Mouse (Mus musculus) liver, adult 2 months (tissue): Measurements from ENCODE around the gene Igsf3. TPM values are rescaled to one million over a fixed set of nuclear protein-coding genes. Genes with fewer than 3 reads are reported as not detected.
"Not testable (repeated sequence)": the region's sequence is repeated elsewhere in the genome, so short reads cannot be mapped to it uniquely, and the experiment has no call there.

Experiments
- DNase-seq: peaks from one replicate; pipeline ENCODE4 v3.0.0-alpha.2; 2011; ENCODE audit warnings: low read depth, low spot score; ENCODE audit errors: extremely low read depth
- H3K27ac ChIP-seq: fragments of 200-500 bp; replicated peaks from 2 replicates; pipeline ENCODE4 v1.5.1; 2012; ENCODE audit warnings: low read depth, mild to moderate bottlenecking, control low read depth, inconsistent platforms, low read length; ENCODE audit not compliant: insufficient read depth
- H3K27me3 ChIP-seq: fragments of 200-500 bp; 2 replicates; pipeline ENCODE4 v1.6.1; 2012; ENCODE audit warnings: mild to moderate bottlenecking, moderate library complexity, low read length, inconsistent platforms; ENCODE audit not compliant: control insufficient read depth, insufficient read depth
- H3K36me3 ChIP-seq: fragments of 200-500 bp; 2 replicates; pipeline ENCODE4 v1.6.1; 2012; ENCODE audit warnings: low read length, inconsistent platforms; ENCODE audit not compliant: control insufficient read depth, insufficient read depth
- H3K4me1 ChIP-seq: fragments of 200-500 bp; 2 replicates; pipeline ENCODE4 v1.6.1; 2011; ENCODE audit warnings: low read length; ENCODE audit not compliant: control insufficient read depth, insufficient read depth
- H3K4me3 ChIP-seq: fragments of 200-500 bp; 2 replicates; pipeline ENCODE4 v1.5.1; 2011; ENCODE audit warnings: low read depth, mild to moderate bottlenecking, control low read depth, low read length, moderate library complexity; ENCODE audit not compliant: insufficient read depth
- H3K79me2 ChIP-seq: fragments of 200-500 bp; 2 replicates; pipeline ENCODE4 v1.6.1; 2012; ENCODE audit warnings: inconsistent platforms, mild to moderate bottlenecking, low read length, moderate library complexity; ENCODE audit not compliant: control insufficient read depth, insufficient read depth
- H3K9ac ChIP-seq: fragments of 200-500 bp; 2 replicates; pipeline ENCODE4 v1.6.1; 2012; ENCODE audit warnings: low read depth, mild to moderate bottlenecking, control low read depth, inconsistent platforms, low read length
- CTCF ChIP-seq: fragments of 200-500 bp; IDR thresholded peaks from 2 replicates; pipeline ENCODE4 v1.5.1; 2011; ENCODE audit warnings: low read depth, low read length, control low read depth
- POLR2A ChIP-seq: fragments of 200-500 bp; IDR thresholded peaks from 2 replicates; pipeline ENCODE4 v1.6.1; 2011; ENCODE audit warnings: low read length, control low read depth; ENCODE audit not compliant: insufficient read depth; ENCODE audit errors: extremely low read depth
- WGBS: fragments of 180-500 bp; shearing (Covaris S2); methylation state at CpG from one replicate; pipeline ENCODE4 v1.1.7; 2018; 5-methylcytosine and 5-hydroxymethylcytosine counted together
- polyA plus RNA-seq: library from polyadenylated mRNA; depleted of rRNA; stranded (reverse); fragments of >200 nt; gene quantifications from 2 replicates; pipeline ENCODE4 v1.2.3, GENCODE M21; 2012
- total RNA-seq: library from RNA; depleted of rRNA; stranded (reverse); fragments of >200 nt; gene quantifications from 2 replicates; pipeline ENCODE4 v1.2.3, GENCODE M21; 2014

Igsf3 gene
- total and polyA plus RNA-seq, 2 experiments = 0.24 to 0.37 TPM

GRCm38 (mm10) chr3:101410745-101411144 lies 33.9 kb downstream of the Igsf3 start:
- Histone ChIP-seq H3K27me3 (0 out of 2 replicates have a peak, but pooled peaks cover 2% of the 10 kb centered on the region), H3K36me3 (no peaks in the 10 kb centered on the region), H3K4me1 (no peaks in the 10 kb centered on the region), H3K9ac (no peak overlapping the region), H3K4me3 (no peak overlapping the region), H3K79me2 (no peaks in the 10 kb centered on the region), H3K27ac (no peak overlapping the region)
- no peak for TF ChIP-seq POLR2A
- no peak for TF ChIP-seq CTCF
- 52% methylated on average over 3 of the region's 3 CpGs for WGBS
- DNase-seq = no peak

- H3K79me2 ChIP-seq = no peaks in the 10 kb centered on the region
- H3K27me3 ChIP-seq = 0 out of 2 replicates have a peak, but pooled peaks cover 2% of the 10 kb centered on the region
- no peak overlapping the region for H3K27ac ChIP-seq
- H3K4me1 ChIP-seq = no peaks in the 10 kb centered on the region
- no peak overlapping the region for H3K4me3 ChIP-seq
- H3K9ac ChIP-seq = no peak overlapping the region
- DNase-seq = no peak
- TF ChIP-seq CTCF (no peak), POLR2A (no peak)
- 77% methylated on average over 3 of the region's 3 CpGs for WGBS
- no peaks in the 10 kb centered on the region for H3K36me3 ChIP-seq
Measured at GRCm38 (mm10) chr3:101411626-101412025, 34.7 kb downstream of the Igsf3 start.

- no peak overlapping the region for H3K4me3 ChIP-seq
- 0 out of 2 replicates have a peak, but pooled peaks cover 2% of the 10 kb centered on the region for H3K27me3 ChIP-seq
- no peak overlapping the region for H3K27ac ChIP-seq
- no peak for TF ChIP-seq CTCF
- no peak for TF ChIP-seq POLR2A
- no peaks in the 10 kb centered on the region for H3K4me1 ChIP-seq
- no peak overlapping the region for H3K9ac ChIP-seq
- no peaks in the 10 kb centered on the region for H3K36me3 ChIP-seq
- WGBS = 68% methylated on average over 6 of the region's 6 CpGs
- H3K79me2 ChIP-seq = no peaks in the 10 kb centered on the region
- DNase-seq = no peak
Measured at GRCm38 (mm10) chr3:101412115-101412514, 35.2 kb downstream of the Igsf3 start.

- H3K79me2 ChIP-seq, H3K27me3 ChIP-seq, DNase-seq, H3K27ac ChIP-seq, H3K36me3 ChIP-seq, H3K4me3 ChIP-seq, H3K4me1 ChIP-seq, H3K9ac ChIP-seq: not testable (repeated sequence)
- WGBS = 81% methylated on average over 5 of the region's 5 CpGs
Measured at GRCm38 (mm10) chr3:101413013-101413412, 36.1 kb downstream of the Igsf3 start.

DNA sequence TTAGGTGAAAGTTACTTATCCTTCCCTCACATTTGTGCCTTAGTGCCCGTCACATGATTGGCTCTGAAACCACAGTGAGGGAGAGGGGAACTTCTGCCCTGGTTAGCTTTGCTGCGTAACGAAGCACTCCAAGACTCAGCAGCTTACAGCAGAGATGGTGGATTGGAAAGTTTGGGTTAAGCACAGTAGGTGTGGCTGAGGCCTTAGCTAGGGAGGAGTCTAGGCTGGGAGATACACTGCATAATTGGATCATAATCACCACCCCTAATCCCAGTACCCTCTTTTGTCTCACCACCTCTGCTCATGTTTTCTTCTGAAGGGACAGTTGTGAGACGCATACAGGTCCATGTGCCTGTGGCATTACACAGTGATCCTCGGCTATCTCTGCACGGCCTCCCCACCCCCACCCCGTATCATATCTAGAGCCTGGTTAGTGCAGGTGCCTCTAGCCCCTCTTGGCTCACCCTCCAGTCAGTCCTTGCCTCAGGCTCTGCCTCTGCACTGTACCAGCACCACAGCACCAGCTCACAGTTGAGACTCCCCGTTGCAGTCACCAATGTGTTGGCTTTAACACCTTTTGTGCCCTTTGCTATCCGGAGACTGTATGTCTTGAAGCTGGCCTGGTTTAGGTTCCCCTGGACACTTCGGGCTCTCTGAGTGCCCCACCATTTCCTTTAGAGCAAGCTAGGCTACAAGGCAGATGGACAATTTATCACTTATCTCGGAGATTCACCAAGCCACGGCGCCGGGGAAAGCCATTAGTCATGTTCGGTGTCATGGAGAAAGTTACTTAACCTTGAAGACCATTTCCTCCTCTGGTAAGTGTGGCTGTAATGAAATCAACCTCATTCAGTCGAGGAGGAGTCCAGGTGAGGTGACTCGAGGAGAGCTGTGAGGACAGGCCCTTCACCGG lies 42.1 kb downstream of the Igsf3 start:
- no peak for TF ChIP-seq POLR2A
- no peak for TF ChIP-seq CTCF
- Histone ChIP-seq H3K4me1 (no peaks in the 10 kb centered on the region; the same call in 1 of the 2 replicates), H3K9ac (no peak overlapping the region)

GRCm38 (mm10) chr3:101419653-101419994 lies 42.7 kb downstream of the Igsf3 start:
- 69% methylated on average over 10 of the region's 10 CpGs for WGBS
- Histone ChIP-seq H3K36me3 (no peaks in the 10 kb centered on the region), H3K9ac (no peak overlapping the region), H3K27me3 (no peaks in the 10 kb centered on the region), H3K4me1 (no peaks in the 10 kb centered on the region; the same call in 1 of the 2 replicates), H3K27ac (no peak overlapping the region), H3K79me2 (no peaks in the 10 kb centered on the region), H3K4me3 (no peak overlapping the region)
- TF ChIP-seq CTCF (no peak), POLR2A (no peak)
- no peak for DNase-seq

More for the DNA sequence above, 42.1 kb downstream of the Igsf3 start:
- no peak overlapping the region for H3K27ac ChIP-seq
- no peak for DNase-seq
- H3K4me3 ChIP-seq = no peak overlapping the region
- H3K79me2 ChIP-seq = no peaks in the 10 kb centered on the region
- H3K36me3 ChIP-seq = no peaks in the 10 kb centered on the region
- 75% methylated on average over 18 of the region's 18 CpGs for WGBS
- no peaks in the 10 kb centered on the region for H3K27me3 ChIP-seq
